Mouse (Mus musculus) brain, embryonic 14.5 days (tissue): ENCODE measurements at regions not wholly inside any gene's neighbourhood (a gene's known extent, or its start where the extent isn't known, plus 50 kb on each side); places are given as distances from the start of the nearest gene placed in this dataset.

Experiments
- CTCF ChIP-seq: fragments of 200-500 bp; IDR thresholded peaks from 2 replicates; pipeline ENCODE4 v1.5.1; 2012; ENCODE audit warnings: inconsistent platforms, mild to moderate bottlenecking, moderate library complexity, borderline replicate concordance; ENCODE audit not compliant: insufficient read depth, insufficient read length; ENCODE audit errors: extremely low read depth
- POLR2A ChIP-seq: fragments of 200-500 bp; IDR thresholded peaks from 2 replicates; pipeline ENCODE4 v1.6.1; 2012; ENCODE audit warnings: mild to moderate bottlenecking, inconsistent platforms, borderline replicate concordance; ENCODE audit not compliant: poor library complexity, insufficient read depth, insufficient read length, severe bottlenecking; ENCODE audit errors: extremely low read depth

GRCm38 (mm10) chr8:35188531-35188930 lies 577.1 kb upstream of the Gm19410 start:
- no peak for TF ChIP-seq POLR2A
- no peak for TF ChIP-seq CTCF
